Mouse (Mus musculus): ENCODE measurements at regions not wholly inside any gene's neighbourhood (a gene's known extent, or its start where the extent isn't known, plus 50 kb on each side); places are given as distances from the start of the nearest gene placed in this dataset.

- TF ChIP-seq CTCF (IDR thresholded peaks at IDR 0.05; ENCODE audit: low read depth, low read length) (no peak), POLR2A (IDR thresholded peaks at IDR 0.05; ENCODE audit: borderline replicate concordance, low read depth, low read length) (no peak)
These were observed 91.9 kb upstream of the Smad1 start for GRCm38 (mm10) chr8:79491156-79491698.
